In the genomic region with DNA sequence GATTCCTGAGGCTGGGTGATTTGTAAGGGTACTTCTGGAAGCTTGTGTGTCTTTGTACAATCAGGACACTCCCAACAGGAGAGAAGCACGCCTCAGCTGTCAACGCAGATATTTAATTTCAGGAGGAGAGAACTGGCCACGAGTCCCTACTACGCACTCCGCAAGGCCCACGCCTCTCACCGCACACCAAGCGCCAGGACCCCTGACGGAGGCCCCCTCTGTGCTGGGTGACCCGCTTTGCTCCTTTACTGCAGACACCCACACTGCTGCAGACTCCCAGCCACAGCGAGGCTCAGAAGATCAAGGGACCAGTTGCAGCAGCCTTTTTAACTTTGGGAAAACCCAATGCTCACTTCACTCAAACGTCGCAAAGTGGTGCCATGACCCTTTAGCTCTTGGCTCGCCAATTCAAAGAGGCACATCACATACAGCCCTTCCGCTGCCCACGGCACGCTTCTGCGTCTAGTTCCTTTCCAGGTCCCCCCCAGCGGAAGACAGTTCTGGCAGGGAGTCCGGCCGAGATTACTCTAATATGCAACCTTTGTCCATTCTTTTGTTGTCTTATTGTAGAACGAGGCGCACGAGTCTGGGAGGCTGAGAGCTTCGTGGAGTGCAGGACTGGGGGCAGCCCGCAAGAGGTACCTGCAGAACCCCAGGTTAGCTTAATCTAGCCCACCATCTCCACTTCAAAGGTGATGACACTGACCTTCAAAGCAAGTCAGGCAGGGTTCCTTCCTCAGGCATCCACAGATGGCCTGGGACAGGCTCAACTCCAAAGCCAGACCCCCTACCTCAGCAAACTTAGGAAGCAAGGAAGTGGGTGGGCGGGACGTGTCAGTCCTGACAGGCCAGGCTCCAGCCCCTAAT, we compare ENCODE assay signal across 8 mouse cellular contexts. TPM values are rescaled to one million over a fixed set of nuclear protein-coding genes. Genes with fewer than 3 reads are reported as not detected.
DNase-seq lines count a peak whose midpoint lies in the region; ATAC-seq lines count a peak whose summit lies in the region.

No protein-coding gene starts in this region.

- no peaks in the 10 kb centered on the region for H3K36me3 ChIP-seq in hindbrain, embryonic 12.5 days
- no peaks in the 10 kb centered on the region for H3K36me3 ChIP-seq in macrophage (ENCODE audit: inconsistent target)

- H3K27me3 ChIP-seq in hindbrain, embryonic 12.5 days, result peaks cover 10% of the 10 kb centered on the region

- no peak overlapping the region for H3K27ac ChIP-seq in hindbrain, embryonic 12.5 days
- H3K27ac ChIP-seq in macrophage, result no peak overlapping the region

- peak overlapping the region; percentile 98 for H3K4me2 ChIP-seq in hindbrain, embryonic 12.5 days (replicated peaks)

- peaks cover 31% of the 10 kb centered on the region for H3K4me1 ChIP-seq in hindbrain, embryonic 12.5 days

- H3K4me3 ChIP-seq in hindbrain, embryonic 12.5 days, result peak overlapping the region; percentile 79
- peak overlapping the region; percentile 52 for H3K4me3 ChIP-seq in macrophage (ENCODE audit: inconsistent target)

- peak; percentile 6; the same call in 1 of the 2 replicates for ATAC-seq in cerebellum, adult (ENCODE audit: insufficient number of reproducible peaks, low FRiP score, low TSS enrichment)
- ATAC-seq in hindbrain, embryonic 12.5 days (ENCODE audit: low FRiP score), result 0 out of 2 replicates have a peak, but pooled peaks have one; percentile 9

- peak overlapping the region; percentile 82; the same call in 1 of the 2 replicates for H3K9ac ChIP-seq in hindbrain, embryonic 12.5 days

- WGBS in hindbrain, embryonic 12.5 days, result 39% methylated on average over 28 of the region's 28 CpGs
- 83% methylated on average over 28 of the region's 28 CpGs for WGBS in macrophage (ENCODE audit: missing documents)

- H3K79me2 ChIP-seq in macrophage (ENCODE audit: inconsistent target), result peaks cover 48% of the 10 kb centered on the region

- no peaks in the 10 kb centered on the region for H3K9me3 ChIP-seq in hindbrain, embryonic 12.5 days (replicated peaks)

- DNase-seq in cerebellum, postnatal 4 days (ENCODE audit: low spot score in 2 of 2), result no peak
- DNase-seq in A20 (ENCODE audit: low read depth, low spot score), result peak; percentile 57
- DNase-seq in cerebellum, postnatal 10 days, result peak; percentile 46 to 50
- DNase-seq in spleen, adult 12 weeks (ENCODE audit: low spot score), result no peak
- no peak for DNase-seq in urinary bladder, postnatal 25 days (ENCODE audit: low spot score)

RNA-seq across cellular contexts. Expression of a gene that starts 1.2 kb away (rescaled TPM):
- polyA plus RNA-seq in hindbrain, embryonic 12.5 days (2016; fragmentation: Nextera tagmentation; extraction: Ambion mirVana), result 46.2 and 49.8 TPM in 2 replicates
- 10 to 100 TPM; 13.4 to 52.5 (median 29.8) TPM for total RNA-seq in macrophage (2018; cell fraction: chromatin; rRNA removed)
- 10 to 100 TPM; 12.1 to 30.6 (median 22.3) TPM for total RNA-seq in macrophage (2018; cell fraction: cytosol; rRNA removed)
- 10 to 100 TPM in 23 of 26 experiments, 1 to 10 TPM in 3; 8.5 to 65.1 (median 21.7) TPM for total RNA-seq in macrophage (2018; cell fraction: nucleus; rRNA removed)
- 21.3 to 39.6 TPM (median 26.2 TPM) in 3 replicates for polyA plus RNA-seq in macrophage (2018)

Comparison
In these comparisons a context has a peak if more than half of its experiments do, and no peak if none do; other contexts are left out.
1. DNase-seq: peak in A20 (single experiment) and cerebellum, postnatal 10 days (2 of 2); none in cerebellum, postnatal 4 days (0 of 2), spleen, adult 12 weeks (single experiment) and urinary bladder, postnatal 25 days (single experiment).